Mouse (Mus musculus): ENCODE measurements around the gene Ffar3.

DNA sequence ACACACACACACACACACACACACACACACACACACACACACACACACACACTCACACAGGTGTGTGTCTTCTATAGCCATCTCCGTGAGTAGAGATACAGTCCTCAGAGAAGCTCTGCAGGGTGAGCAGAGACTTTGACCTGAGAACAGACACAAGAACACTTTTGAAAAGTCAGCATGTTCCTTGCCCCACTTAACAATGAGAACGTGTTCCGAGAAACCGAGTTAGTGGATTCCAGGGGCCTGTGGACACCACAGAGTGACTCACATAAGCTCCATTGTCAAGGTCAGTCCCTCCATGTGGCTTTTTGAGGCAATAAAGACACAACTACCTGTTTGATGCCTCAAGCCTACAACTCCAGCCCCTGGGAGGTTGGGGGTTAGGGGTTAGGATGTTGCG, 8.6 kb downstream of the Ffar3 start:
- TF ChIP-seq CTCF (IDR thresholded peaks at IDR 0.05; ENCODE audit: low read depth, low read length) (no peak), POLR2A (IDR thresholded peaks at IDR 0.05; ENCODE audit: extremely low read depth, insufficient read depth, low read length) (no peak)
